Mouse (Mus musculus) E14TG2a.4 (cell line): Measurements from ENCODE around the gene Trim66.

Experiments used
- CTCF ChIP-seq: conservative IDR thresholded peaks from 2 replicates; pipeline ENCODE4 v1.5.1; 2014; ENCODE audit warnings: low read length
- NANOG ChIP-seq: IDR thresholded peaks from 2 replicates; pipeline ENCODE4 v1.6.1; 2014; ENCODE audit warnings: borderline replicate concordance, low read length, mixed read lengths
- POU5F1 ChIP-seq: IDR thresholded peaks from 2 replicates; pipeline ENCODE4 v1.6.1; 2014; ENCODE audit warnings: low read length, borderline replicate concordance

GRCm38 (mm10) chr7:109454856-109455255, 53.1 kb downstream of the Trim66 start:
- TF ChIP-seq CTCF (no peak), POU5F1 (no peak), NANOG (no peak)
